Mouse (Mus musculus): ENCODE data around the gene Commd4.

Gene Commd4

GRCm38 (mm10) chr9:57141417-57142353, 16.4 kb downstream of the Commd4 start:
- no peak for DNase-seq

GRCm38 (mm10) chr9:57139571-57139970, 18.6 kb downstream of the Commd4 start:
- DNase-seq = no peak

GRCm38 (mm10) chr9:57139110-57139509, 19.0 kb downstream of the Commd4 start:
- no peak for DNase-seq

GRCm38 (mm10) chr9:57138507-57138906, 19.6 kb downstream of the Commd4 start:
- DNase-seq = no peak

GRCm38 (mm10) chr9:57137777-57138176, 20.4 kb downstream of the Commd4 start:
- no peak for DNase-seq

- DNase-seq = no peak
Measured at GRCm38 (mm10) chr9:57137246-57137645, 20.9 kb downstream of the Commd4 start.

- peak; percentile 97 for DNase-seq
Measured at GRCm38 (mm10) chr9:57130577-57131433, 27.3 kb downstream of the Commd4 start, which contains the start of gene Man2c1. TSS of gene Man2c1 (plus strand) at chr9:57130690.

GRCm38 (mm10) chr9:57129641-57130040, 28.5 kb downstream of the Commd4 start:
- no peak for DNase-seq

- no peak for DNase-seq
Measured at GRCm38 (mm10) chr9:57117261-57117755, 40.8 kb downstream of the Commd4 start.

Measured in liver (tissue).